Mouse (Mus musculus) lung, postnatal 25 days (tissue): Measurements from ENCODE around the gene Ntrk3.
A peak's percentile ranks its signal among the peaks of the same experiment; 100 is the strongest.

Experiments
- DNase-seq: peaks from one replicate; pipeline ENCODE4 v3.0.0; 2022; ENCODE audit warnings: low spot score

Gene Ntrk3

DNA sequence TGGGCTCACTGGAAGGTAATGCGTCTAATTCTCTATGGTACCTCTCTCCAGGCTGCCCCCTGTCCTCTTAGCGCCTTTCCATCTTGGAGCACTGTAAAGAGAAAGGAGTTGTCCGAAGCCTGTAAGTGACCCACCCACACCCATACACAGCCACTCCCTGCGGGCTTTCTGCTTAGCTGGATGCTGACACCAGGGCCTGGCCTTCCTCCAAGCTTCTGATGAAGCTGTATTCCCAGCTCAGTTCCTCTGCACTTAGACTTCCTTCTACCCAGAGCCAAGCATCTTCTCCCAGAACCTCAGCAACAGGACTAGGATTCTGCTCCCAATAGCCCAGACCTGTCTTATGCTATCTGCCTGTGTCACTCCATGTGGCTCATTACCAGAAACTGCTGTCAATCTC is 114.1 kb downstream of the Ntrk3 start:
- DNase-seq, result no peak

GRCm38 (mm10) chr7:78621115-78621514 is 116.7 kb downstream of the Ntrk3 start:
- DNase-seq, result no peak

GRCm38 (mm10) chr7:78619818-78620577 is 117.8 kb downstream of the Ntrk3 start:
- no peak for DNase-seq

DNA sequence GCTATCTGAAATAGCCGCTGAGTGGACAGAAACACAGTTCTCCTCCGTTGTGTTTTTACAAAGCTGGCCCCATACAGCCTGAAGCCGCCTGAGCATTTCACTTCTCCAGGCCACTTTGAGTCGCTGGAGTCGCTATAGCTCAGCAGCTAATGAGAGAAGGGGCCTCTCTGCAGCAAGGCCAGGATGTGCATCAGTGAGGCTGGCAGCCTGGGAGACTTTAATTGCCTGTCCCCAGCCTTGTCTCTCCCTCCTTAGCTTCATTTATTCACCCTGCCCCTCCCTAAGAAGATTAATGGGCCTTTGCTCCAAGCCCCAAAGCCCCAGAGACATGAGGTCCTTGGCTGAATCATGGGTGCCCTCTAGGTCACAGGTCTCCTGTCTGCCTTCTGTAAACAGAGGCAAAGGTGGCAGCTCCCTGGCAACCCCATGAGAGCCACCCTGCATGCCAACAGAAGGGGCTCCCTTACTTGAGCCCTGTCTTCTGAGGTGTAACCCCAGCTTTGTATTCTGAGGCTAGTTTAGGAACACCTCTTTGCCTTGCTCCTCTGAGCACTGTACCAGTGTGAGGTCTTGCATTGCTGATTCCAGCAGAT is 132.2 kb downstream of the Ntrk3 start:
- DNase-seq, result no peak

DNA sequence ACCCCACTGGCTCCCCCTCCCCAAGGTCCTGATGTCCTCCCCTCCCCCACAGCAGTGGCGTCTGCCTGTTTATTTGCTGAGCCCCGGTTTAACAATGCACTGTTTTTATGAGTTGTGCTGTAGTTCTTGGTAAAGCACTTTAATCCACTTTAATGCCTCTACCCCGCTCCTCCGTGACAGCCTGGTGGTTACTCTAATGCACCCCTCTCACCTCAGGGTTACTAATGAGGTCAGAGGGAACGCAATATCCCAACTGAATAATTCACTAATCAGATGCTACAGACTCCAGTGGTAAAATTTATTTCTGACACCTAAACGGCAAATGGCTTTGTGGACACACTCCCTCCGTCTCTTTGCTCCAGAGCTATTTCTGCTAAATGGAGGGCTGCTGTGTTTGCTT is 133.9 kb downstream of the Ntrk3 start:
- no peak for DNase-seq

DNA sequence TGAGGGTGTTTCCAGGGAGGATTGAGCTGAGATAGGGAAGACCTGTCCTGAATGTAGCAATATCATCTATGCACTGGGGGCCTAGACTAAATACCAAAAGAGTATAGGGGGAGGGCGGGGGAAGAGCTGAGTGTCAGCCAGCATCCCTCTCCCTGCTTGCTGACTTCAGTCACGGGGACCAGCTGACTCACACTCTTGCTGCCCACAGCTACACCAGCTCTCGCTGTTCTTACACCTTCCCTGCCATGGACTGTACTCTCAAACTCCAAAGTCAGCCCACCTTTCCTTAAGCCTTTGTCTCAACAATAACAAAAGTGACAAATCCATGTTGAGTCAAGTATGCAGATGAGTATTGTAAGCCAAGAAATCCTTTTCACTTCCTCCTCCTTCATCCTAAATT is 136.0 kb downstream of the Ntrk3 start:
- no peak for DNase-seq

DNA sequence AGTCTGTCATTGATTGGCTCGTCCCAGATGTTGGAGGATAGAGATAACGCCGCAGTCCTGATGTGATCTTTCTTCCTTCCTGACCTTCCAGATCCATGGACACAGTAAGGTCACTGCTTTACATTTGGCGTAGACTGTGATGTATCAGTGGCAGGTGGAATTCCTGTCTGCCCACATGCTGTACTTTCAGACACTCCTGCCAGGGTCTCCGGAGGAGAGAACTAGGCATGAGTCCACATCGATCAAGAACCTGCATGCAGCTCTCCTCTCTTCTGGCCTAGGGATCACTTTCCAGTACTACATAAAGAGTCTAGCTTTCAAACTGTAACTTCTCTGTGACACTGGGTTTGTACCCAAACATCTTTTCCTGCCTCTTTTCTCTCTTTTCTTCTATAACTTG is 136.9 kb downstream of the Ntrk3 start:
- DNase-seq, result no peak

DNA sequence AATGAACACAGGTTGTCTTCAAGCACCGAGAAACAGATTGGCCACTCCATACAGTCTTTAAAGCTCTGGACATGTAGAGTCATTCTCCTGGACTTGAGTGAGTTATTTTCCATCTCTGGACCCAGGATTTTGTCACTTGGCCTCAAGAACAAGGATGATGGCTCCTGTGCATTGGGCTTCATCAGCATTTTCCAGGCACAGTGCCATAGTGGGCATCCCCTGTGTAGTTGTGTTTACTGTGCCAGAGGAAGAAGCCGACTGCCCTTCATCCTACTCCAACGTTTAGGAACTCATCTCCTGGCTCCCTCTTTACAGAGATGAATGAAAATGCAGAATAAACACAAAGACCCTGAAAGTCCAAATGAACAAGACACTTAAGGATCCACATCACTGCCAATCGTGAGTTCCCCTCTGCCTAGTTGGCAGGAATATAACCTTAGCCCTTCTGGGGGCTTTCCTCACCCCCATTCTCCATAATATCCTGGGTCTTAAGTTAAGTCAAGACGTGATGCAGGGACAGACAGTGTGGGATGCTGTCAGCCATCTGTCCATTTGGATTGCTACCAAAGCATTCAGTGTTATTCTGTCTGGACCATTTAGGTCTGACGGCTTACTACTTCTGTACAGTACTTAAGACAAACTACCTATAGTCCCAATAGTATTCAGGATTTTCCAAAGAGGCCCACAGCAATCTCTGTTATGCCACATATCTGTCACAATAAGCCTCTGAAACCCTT is 137.7 kb downstream of the Ntrk3 start:
- no peak for DNase-seq

DNA sequence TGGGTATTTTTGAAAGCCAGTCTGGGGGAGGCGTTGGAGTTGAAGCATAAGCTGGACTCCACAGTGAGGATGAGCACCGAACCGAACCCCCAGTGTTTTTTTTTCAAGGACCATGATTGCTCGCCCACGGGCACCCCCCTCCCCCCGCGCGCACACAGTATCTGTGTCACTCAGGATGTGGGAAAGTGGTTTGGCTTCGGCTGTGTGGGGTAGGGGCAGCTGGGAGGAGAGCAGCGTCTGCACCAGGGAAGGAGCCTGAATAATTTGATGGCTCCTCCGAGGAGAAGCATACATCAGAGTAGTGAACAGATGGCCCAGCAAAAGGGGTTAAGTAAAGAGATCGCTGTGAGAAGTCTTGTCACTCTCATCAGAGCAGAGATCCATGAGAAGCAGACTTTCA is 139.7 kb downstream of the Ntrk3 start:
- DNase-seq, result no peak

- DNase-seq, result no peak
Measured at GRCm38 (mm10) chr7:78597251-78598129, 140.3 kb downstream of the Ntrk3 start.

DNA sequence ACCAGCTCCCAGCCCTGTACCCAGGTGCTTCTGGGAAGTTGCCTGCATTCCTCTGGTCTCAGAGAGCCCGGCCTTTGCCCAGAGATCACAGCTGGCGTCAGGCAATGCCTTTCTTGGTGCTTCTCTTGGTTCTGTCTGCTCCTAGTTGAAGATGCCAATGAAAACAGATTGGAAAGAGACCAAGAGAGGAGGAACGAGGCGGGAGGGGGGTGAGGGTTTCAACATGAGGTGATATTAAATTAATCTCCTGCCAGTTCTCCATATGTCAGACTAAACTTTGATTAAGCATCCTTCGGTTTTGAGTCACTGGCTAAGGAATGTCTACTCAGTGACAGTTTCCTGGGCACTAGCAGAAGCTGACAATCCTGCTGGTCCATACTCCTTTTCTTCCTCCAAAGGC is 141.3 kb downstream of the Ntrk3 start:
- no peak for DNase-seq

DNA sequence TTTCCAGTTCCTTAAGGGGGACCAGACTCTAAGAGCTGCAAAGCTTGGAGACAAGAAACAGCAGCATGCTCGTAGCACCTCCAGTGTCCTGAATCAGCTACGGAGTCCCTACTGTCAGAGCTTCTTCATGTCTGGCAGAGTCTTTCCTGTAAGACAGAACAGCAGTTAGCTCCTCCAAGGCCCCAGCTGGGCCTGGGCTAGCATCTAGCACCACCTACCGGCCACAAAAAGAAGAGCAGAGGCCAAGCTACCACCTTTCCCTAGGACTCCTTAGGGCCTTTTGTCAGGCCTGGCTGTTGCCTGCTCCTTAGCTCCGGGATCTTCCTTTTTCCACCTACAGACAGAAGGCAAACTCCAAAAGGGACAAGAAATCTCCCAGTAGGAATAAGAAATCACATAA is 141.9 kb downstream of the Ntrk3 start:
- peak; percentile 43 for DNase-seq

DNA sequence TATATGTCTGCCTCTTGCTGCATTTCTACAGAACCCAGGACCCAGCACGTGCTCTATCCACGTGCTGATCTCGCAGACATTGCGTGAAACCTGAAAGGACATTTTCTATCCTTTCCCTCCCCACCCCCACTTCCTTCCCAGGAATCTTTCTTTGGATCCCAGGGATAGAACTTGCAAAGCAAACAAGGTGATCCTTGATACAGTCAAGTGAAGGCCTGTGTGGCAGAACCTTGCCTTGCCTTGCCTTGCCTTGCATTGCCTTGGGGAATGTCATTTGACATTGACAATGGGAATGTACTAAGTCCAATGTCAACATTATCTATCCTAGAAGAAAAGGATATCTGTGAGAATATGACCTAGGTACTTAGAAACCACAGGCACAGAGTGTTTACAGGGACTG is 144.9 kb downstream of the Ntrk3 start:
- no peak for DNase-seq

DNA sequence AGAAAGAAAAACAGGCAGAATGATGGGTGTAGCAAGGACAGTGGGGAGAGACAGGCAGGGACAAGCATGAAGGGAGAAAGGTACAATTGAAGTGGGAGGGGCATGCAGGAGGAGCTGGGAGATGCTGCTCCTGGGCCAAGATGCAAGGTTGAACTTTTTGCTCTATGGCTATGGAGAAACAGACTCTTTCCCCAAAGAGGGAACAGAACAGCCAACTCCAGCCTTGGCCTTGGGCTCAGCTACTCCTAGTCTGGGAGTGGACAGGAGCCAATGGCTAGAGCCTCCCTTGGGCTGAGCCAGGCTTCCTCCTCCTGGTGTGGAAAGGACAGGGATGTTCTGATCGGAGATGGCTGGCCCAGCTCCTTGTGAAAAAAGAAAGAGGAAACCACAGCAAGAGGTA is 145.6 kb downstream of the Ntrk3 start:
- DNase-seq, result no peak

- DNase-seq, result no peak
Measured at GRCm38 (mm10) chr7:78589766-78590165, 148.0 kb downstream of the Ntrk3 start.

DNA sequence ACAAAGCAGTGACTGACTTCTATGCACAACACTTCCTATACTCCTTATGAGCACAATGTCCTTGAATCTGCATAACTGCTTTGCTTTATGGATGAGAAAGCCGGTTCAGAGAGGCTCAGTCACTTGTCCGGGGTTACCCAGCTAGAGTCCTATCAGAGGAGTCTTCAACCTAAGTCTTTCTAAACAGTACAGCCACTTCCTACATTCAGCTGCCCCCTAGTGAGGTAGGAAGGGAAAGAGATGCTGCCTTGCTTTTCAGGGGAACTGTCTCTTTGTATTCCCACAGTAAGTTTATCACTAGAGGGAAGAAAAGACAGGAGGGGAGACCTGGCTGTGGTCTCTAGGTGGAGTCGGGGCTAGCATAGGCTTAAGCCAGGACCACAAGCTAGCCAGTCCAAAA is 151.0 kb downstream of the Ntrk3 start:
- no peak for DNase-seq

- no peak for DNase-seq
Measured at GRCm38 (mm10) chr7:78585960-78586359, 151.9 kb downstream of the Ntrk3 start.

GRCm38 (mm10) chr7:78584936-78585335 is 152.9 kb downstream of the Ntrk3 start:
- DNase-seq, result no peak

GRCm38 (mm10) chr7:78584499-78584898 is 153.3 kb downstream of the Ntrk3 start:
- DNase-seq, result no peak

- DNase-seq, result no peak
Measured at GRCm38 (mm10) chr7:78583678-78584077, 154.1 kb downstream of the Ntrk3 start.

GRCm38 (mm10) chr7:78581341-78581740 is 156.5 kb downstream of the Ntrk3 start:
- no peak for DNase-seq
